Mouse (Mus musculus): Measurements from ENCODE around the gene Cc2d2a. TPM values are rescaled to one million over a fixed set of nuclear protein-coding genes. Genes with fewer than 3 reads are reported as not detected.

The Cc2d2a gene
- polyA plus RNA-seq, 1 experiment, result not detected

DNA sequence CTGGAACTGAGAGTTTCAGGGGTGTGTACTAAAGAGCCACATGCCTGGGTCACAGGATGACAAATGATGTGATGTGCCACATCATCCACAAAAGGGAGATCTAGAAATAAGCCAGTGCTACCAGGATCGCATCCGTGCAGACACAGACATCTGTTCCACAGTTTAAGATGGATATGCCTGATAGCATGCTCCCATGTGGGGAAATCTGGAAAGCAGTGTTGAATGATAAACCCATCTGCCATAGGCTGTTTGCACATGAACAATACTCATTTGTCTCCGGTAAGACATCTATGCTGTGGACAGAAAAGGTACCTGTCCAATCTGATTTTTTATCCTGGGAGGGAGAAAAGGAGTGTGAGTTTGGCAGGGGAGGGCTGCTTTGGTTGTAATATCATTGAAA lies 35.0 kb downstream of the Cc2d2a start:
- no peak for TF ChIP-seq GATA1 (IDR thresholded peaks at IDR 0.05; ENCODE audit: low read length)

DNA sequence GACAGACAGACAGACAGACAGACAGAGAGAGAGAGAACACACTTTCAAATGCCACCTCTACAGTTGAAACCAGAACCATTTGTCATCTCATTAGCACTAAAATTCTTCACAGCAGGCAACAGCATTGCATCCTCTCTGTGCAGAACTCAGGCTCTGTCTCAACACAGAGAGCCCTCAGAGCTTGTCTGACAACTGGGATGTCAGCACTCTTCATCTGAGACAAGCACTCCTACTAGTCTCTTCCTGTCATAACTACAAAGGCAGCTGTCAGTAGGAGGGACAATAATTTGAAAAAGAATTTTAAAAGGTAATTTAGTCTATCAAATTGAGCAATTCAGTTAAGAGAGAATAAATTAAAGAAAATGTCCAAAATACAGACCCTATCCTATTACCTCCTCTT lies 37.1 kb downstream of the Cc2d2a start:
- TF ChIP-seq GATA1 (IDR thresholded peaks at IDR 0.05; ENCODE audit: low read length), result no peak

DNA sequence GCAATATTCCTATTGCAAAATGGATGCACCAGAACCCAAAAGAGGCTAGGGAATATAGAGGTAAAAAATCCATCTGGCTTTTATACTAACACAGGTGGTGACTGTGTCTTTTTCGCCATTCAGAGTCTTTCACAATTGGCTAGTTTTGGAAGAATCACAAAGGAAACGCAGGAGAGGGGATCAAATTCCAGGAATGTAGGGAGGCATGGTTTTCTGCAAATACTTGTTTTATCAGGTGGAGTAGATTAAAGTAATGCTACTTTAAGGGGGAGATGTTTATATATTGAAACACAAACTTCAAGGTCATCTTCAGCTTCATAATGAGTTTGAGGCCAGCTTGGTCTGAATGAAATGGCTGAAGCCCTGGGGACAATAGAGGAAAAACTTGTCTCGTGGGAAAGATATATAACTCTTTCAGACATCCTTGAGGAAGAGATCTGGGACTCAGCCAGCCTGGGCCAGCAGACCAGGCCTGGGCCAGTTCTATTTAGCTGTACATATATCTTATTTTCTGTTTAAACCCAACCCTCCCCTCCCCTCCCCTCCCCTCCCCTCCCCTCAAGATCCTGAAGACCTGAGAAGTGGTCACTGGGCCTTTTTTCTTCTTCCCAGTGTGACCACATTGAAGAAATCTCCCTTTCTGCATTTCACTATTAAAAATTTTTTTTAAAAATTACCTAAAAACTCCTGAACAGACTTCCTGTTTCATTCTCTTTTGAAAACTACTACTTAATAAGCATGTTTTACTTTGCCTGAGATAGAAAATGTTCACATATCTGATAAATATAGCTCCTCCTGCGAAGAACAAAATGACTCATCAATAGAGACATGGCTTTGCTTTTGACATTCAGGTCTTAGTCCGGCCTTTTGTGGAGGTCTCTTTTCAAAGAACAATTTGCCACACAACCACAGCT lies 59.6 kb downstream of the Cc2d2a start:
- no peak for TF ChIP-seq GATA1 (IDR thresholded peaks at IDR 0.05; ENCODE audit: low read length)

DNA sequence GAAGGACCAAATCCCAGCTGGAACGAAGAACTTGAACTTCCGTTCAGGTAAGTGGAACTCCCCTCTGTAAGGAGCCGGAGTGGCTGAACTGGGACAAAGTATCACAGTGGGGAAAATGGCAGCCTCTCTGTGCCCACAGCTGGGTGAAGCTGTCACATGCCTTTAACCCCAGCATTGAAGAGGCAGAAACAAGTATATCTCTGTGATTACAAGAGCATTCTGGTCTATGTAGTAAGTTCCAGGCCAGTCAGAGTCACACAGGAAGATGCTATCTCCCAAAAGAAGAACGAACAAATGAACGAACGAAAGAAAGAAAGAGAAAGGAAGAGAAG lies 60.3 kb downstream of the Cc2d2a start:
- no peak for TF ChIP-seq GATA1 (IDR thresholded peaks at IDR 0.05; ENCODE audit: low read length)

DNA sequence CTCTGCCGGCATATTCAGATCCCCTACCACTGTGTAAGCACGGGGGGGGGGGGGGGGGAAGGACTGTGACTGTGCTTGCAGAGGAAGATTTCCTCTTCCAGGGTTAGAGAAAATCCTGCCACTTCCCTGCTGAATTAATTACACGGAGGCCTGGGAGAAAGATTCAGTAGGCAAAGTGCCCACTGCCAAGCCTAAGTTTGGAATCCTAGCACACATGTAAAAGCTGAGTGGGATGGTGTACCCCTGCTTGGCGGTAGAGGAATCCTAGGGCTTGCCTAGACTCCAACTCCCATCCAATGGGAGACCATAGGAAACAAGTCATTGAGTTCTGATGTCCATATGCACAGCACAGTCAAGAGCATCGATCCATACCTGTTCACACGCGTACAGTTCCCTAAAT lies 61.7 kb downstream of the Cc2d2a start:
- TF ChIP-seq GATA1 (IDR thresholded peaks at IDR 0.05; ENCODE audit: low read length), result no peak

DNA sequence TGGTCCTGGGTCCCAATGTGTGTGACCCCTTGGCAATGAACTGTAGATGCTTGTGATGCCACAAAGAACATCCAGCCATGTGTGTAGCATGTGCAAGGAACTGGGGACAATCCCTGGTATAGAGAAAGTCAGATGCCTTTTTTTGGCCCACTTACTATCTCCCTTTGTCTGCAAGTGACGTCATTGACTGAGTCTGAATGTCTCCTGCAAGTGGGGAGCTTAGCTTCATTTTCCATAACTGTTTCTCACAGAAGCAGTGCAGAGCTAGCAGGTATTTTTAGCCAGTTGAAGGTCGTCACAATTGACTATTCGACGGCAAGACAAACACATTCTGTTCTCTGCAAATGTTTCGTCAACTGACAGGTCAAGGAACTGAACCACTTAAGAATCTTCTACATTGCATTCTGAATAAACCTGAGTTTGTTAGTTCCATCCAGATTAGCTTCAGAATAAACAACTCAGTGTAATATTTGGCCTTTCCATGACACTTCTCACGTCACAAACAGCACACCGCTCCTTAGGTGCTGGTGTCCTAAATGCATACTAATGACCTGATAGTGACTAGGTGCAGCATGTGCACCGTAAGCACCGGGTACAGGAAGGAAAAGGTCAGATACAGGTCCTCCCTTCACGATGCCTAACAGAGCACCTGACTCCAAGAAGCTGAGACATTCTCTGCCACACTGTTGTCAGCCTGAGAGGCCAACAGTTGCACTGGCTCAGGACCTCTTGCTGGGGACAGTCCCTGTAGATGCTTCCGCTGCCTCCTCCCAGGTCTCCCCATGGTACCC lies 66.4 kb downstream of the Cc2d2a start:
- TF ChIP-seq GATA1 (IDR thresholded peaks at IDR 0.05; ENCODE audit: low read length), result no peak

DNA sequence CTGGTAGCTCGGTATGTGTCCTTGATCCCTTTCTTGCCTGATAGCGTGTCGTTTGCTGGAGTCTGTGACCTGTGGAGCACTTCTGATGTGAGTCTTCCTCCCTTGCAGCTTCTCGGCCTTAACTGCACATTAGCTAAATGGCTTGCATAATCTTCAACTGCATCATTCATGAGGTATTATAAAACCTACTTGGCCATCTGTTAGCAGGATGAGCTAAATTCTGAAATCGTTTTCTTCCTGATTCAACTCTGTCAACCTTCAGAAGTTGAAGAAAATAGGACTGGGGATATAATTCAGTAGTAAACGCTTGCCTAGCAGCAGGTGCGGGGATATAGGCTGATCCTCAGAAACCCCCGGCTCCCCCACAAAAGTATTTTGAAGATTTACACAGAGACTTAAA lies 70.2 kb downstream of the Cc2d2a start:
- TF ChIP-seq GATA1 (IDR thresholded peaks at IDR 0.05; ENCODE audit: low read length), result no peak

DNA sequence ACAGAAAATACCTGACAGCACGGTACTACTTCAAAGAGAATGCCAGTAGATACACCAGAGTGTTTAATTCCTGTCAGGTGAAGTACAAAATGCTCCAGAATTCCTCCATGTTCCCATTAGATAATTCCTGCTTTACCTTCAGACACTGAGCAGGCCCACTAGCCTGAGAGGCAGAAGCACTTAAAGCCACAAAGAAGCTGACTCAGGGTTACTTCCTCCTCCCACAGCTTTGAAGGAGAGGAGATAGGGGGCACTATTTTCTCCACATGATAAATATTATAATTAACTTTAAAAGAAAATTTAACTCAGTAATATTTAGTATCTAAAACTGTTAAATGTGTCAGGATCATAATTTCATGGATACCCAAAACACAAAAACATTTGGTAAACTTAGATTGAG lies 82.0 kb downstream of the Cc2d2a start:
- TF ChIP-seq GATA1 (IDR thresholded peaks at IDR 0.05; ENCODE audit: low read length), result no peak

DNA sequence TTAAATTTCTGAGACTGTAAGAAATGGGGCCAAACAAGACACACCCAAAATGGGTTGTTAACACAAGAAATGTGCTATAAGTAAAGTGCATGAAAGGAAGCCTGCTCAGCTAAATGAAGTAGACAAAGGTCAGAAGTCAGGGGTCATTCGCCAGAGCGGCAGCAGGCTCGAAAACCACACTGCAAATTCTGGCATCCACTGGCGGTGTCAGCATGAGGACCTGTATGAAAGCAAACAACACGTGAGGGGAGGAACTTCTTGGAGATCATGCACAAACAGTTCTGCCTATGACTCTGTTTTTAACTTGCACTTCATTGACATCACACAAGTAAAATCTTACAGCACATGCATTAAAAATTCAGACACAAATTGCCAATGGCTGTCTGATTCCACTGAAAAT lies 83.0 kb downstream of the Cc2d2a start:
- TF ChIP-seq GATA1 (IDR thresholded peaks at IDR 0.05; ENCODE audit: low read length), result no peak

DNA sequence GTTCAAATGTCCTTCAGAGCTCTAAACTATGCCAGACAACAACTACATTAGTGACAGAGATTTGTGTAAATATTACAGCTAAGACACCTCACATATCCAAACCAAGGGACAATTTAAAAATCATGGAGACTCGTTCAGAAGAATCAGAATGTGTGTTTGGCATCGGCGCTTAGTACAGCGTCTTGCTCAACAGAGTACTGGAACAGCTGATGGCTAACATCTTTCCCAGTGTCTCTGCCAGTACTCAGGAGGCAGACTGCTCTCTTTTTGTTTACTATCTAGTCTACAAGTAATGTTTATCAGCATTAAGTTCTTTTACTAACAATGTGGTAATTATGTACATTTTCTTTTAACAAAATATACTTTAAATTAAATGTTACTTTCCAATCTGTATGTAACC lies 85.9 kb downstream of the Cc2d2a start:
- no peak for TF ChIP-seq GATA1 (IDR thresholded peaks at IDR 0.05; ENCODE audit: low read length)

DNA sequence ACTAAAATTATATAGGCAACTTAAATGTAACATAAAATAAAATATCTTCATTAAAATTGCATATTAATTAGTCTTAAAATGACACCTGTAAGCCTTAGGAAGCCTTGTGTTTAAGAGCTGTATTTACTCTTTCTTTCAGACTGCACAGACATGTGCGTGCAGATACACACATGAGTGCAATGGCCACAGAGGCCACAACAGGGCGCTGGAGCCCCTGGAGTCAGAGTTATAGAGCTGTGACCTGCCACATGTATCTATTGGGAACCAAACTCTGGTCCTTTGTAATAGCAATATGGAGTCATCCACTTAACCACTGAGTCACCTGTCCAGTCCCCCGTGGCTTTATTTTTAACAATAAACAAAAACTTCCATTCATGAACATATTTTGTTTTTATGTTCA lies 86.9 kb downstream of the Cc2d2a start:
- no peak for TF ChIP-seq GATA1 (IDR thresholded peaks at IDR 0.05; ENCODE audit: low read length)

DNA sequence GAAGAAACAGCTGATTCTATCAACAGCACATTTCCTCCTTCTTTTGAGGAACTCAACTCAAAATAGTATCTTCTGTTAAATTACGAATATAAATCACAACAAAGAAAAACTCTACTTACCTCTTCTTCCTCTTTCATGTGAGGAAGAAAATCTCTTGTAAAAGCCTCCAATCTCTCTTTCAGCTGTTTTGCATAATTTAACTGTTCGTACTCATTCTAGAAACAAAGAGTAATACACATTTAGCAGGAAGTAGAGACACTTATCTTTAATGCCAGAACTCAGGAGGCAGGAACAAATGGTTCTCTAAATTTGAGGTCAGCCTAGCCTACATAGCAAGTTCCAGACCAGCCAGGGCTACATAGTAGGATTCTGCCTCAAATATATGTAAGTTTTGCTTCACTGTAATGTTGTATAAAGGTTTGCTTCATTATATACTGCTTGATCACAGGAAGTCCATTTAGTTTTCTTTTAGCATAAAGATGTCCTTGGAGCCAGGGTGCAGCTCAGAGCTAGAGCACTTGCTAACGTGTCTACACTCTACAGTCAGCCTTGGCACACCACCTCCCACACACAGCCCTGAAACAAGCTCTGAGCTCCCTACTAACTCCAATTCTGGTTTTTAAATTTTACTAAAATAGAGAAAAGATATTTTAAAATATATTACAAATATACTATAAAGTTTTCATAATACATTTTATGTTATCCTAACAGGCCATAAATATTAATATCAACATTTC lies 108.6 kb downstream of the Cc2d2a start:
- no peak for TF ChIP-seq GATA1 (IDR thresholded peaks at IDR 0.05; ENCODE audit: low read length)

DNA sequence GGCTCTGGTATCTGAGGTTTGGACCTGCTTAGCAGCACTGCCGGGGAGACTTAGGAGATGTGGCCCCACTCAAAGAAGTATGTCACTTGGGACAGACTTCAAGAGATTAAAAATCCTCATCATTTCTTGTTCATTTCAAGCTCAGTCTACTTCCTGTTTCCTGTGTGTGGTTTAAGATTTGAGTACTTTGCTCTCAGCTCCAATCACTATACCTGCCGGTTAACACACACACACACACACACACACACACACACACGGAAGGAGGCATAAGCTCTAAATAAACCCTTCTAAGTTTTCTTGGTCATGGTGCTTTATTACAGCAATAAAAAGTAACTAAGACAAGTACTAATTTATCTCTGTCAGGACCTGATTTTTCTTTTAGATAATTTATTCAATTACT lies 109.4 kb downstream of the Cc2d2a start:
- no peak for TF ChIP-seq GATA1 (IDR thresholded peaks at IDR 0.05; ENCODE audit: low read length)

DNA sequence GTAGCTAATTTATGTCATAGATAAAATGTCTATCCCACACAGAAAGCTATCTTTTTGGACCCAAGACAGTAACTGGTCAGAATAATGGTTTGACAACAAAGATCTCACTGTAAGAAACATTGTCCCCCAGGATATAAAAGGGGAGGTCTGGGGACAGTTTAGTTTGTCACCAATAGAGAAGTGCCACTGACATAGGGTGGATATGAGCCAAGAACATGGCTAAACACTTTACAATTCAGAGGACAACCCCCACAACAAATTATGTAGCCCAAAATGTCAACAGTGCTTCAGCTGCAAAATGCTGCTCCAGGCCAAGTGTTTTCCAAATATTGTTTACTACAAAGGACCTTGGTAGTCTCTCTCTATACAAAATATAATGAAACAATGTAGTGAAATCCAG lies 114.3 kb downstream of the Cc2d2a start:
- TF ChIP-seq GATA1 (IDR thresholded peaks at IDR 0.05; ENCODE audit: low read length), result no peak

DNA sequence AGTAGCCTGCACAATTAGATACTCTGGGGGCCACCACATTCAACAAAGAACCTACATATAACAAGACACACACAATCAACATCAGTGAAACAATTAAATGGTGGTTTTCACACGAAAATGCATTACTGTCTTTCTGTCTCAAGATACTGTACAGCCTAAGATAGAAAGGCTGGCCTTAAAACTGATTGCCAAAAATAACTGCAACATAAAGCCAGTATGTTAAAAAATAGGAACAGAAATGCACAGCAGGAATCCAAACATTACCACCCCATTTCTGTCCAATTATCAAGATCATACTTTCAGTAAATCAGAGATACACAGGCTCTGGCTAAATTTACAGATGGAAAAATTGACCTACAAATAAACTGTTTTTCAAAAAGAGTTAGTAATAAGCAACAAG lies 114.8 kb downstream of the Cc2d2a start:
- no peak for TF ChIP-seq GATA1 (IDR thresholded peaks at IDR 0.05; ENCODE audit: low read length)

DNA sequence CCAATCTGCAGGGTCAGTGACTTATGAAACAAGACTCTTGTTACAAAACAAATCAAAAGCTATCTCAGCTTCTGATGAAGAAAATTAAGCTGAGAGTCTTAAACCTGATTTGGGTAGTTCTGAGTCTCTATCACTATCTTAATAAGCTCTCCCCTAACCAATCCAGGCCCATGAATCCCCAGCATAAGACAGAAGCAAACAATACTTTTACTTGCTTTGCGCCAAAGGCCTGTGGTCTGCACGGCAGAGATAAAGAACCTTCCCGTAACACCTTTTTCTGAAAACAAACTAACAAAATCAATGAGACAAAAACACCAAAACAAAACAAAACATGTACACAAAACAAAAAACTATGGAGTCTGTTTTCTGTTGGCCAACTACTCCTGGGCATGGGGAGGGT lies 116.4 kb downstream of the Cc2d2a start:
- TF ChIP-seq GATA1 (IDR thresholded peaks at IDR 0.05; ENCODE audit: low read length), result no peak

All from G1E-ER4 (cell line).